Mouse (Mus musculus): ENCODE measurements around the gene Adam22.
"Not testable (repeated sequence)": the region's sequence is repeated elsewhere in the genome, so short reads cannot be mapped to it uniquely, and the experiment has no call there.

Gene Adam22

DNA sequence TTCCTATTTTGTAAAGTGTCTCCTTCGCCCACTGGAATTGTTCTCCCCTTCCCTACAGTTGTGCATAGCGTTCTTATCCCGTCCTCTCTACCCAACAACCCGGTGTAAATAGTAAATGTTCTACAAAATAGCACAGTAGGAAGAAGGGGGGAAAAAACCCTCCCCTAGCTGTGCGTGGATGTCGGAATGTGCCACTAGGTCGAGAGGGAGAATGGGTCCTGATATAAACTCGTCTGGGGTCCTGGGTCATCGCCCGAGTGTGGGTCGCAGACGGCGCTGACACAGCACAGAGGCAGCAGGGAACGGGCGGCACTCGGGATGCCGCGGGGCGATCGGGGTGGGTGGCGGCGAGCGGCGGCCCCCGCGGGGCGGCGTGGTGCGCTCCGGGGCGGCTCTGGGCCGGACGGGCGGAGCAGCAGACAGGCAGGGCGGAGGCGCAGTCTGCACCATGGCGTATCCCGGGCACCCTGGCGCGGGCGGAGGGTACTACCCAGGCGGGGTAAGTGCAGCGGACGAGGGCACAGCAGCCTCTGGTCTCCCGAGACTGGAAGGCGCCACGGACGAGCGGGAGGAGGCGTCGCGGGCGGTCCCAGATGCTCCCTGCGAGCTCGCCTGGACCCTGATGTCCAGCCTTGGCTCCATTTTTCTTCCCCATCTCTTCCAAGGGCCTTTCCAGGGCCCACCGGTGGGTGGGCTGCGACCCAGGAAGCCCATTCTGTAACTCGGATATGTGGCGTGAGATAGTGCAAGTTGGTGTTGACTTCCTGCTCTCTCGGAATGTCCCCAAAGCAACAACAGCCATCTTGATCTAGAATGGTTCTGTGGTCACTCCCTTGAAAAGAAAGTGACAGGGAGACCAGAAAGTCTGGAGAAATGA lies 311.6 kb downstream of the Adam22 start:
- DNase-seq (ENCODE audit: low spot score in 2 of 2): peak; percentile 81 to 83

DNA sequence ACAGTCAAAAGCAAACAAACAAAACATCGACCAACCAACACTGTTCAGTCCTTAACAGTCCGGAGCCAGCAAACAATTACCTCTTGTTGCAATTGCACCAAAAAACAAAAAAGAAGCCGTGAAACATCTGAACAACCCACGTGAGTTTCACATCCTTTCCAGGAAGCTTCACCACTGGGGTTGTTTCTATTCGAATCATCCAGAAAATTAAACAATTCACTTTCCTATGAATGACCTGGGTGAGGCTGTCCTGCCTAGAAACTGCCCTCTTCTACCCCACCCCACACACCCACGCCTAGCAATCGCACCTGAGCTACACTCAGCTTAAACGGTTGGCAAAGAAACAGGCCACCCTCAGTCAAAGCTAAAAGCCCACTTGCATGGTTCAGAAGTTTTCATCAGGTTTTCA lies 312.2 kb downstream of the Adam22 start:
- DNase-seq (ENCODE audit: low spot score in 2 of 2): no peak

DNA sequence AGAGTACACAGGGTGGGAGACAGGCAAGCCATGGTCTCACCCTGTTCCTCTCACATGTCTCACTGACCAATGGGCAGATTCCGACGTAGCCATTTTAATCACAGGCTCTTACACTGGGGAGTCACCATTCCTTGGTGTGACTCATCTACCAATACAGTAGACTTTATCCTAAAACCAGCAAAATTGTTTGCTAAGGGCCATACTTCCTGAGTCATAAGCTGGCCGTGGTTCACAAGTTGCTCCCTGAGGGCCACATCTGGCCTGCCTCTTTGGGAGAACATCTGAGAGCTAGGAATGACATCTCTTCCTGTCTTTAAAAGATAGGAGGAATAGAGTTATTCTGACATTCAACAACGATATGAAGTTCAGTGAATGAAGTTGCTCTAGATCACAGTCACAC lies 314.1 kb downstream of the Adam22 start:
- DNase-seq (ENCODE audit: low spot score in 2 of 2): no peak

DNA sequence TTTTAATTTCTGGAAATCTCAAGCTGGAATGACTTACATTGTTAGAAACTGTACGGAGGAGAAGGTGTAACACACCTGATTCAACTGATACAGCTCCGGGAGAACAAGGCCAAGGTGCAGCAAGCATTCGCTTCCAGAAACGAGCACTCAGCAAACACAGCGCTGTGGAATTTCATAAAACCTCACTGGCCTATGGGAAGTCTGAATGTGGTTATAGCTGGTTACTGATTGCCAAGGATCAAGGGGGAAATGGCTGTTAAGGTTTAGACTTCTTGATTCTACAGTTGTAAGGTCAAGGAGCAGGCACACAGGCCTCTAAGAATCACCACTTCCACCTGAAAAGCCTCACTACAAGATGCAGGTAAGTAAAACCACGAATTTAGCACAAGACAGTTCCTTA lies 322.1 kb downstream of the Adam22 start, which contains the start of gene Sri:
Gene Sri, plus strand, starts transcription at position 224 of the 400 bp plus-strand sequence.
- DNase-seq (ENCODE audit: low spot score in 2 of 2): no peak

DNA sequence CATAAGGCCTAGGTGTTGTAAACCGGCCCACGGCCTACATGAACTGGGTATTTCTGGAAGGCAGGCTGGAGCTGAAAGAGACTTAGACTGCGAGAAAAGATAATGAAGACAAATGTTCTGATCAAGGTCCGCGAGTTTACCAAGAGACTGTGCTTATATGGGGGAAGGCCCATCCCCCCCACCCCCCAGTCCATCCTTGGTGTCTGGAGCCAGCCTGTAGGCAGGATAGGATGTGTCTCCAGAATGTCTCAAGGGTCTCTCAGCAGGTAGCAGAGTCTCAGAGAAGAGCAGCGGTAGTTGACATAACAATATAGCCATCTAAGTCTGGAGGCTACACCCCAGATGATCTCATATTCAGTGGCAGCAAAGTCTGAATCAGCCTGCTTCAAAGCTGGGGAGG lies 333.4 kb downstream of the Adam22 start:
- DNase-seq (ENCODE audit: low spot score in 2 of 2): not testable (repeated sequence)

Data from right cerebral cortex, postnatal 10 days (tissue).